Mouse (Mus musculus) splenic B cell, adult 2 months (primary cell): ENCODE data around the gene 2300002M23Rik.

Source experiments
- DNase-seq: peaks from one replicate; pipeline ENCODE4 v3.0.0-alpha.2; 2011; ENCODE audit warnings: low read depth, low spot score
- H3K27me3 ChIP-seq: 2 replicates; pipeline ENCODE4 v1.6.1; 2012; ENCODE audit warnings: mild to moderate bottlenecking, low read length, moderate library complexity, mixed read lengths; ENCODE audit not compliant: control insufficient read depth, poor library complexity, insufficient read depth, severe bottlenecking
- H3K36me3 ChIP-seq: 2 replicates; pipeline ENCODE4 v1.6.1; 2012; ENCODE audit warnings: mild to moderate bottlenecking, low read length, moderate library complexity, mixed read lengths; ENCODE audit not compliant: control insufficient read depth, poor library complexity, insufficient read depth, severe bottlenecking

2300002M23Rik gene

GRCm38 (mm10) chr17:35567150-35567549 is at the start of gene 2300002M23Rik:
TSS of gene 2300002M23Rik (plus strand) at chr17:35567450.
- no peak for DNase-seq
- Histone ChIP-seq H3K27me3 (no peaks in the 10 kb centered on the region), H3K36me3 (no peaks in the 10 kb centered on the region)

GRCm38 (mm10) chr17:35517526-35517925 is 49.7 kb upstream of the 2300002M23Rik start:
- no peak for DNase-seq
- H3K27me3 ChIP-seq = no peaks in the 10 kb centered on the region

GRCm38 (mm10) chr17:35524354-35524753 is 42.9 kb upstream of the 2300002M23Rik start:
- Histone ChIP-seq H3K36me3 (no peaks in the 10 kb centered on the region), H3K27me3 (no peaks in the 10 kb centered on the region)
- no peak for DNase-seq

More at GRCm38 (mm10) chr17:35517526-35517925, 49.7 kb upstream of the 2300002M23Rik start:
- H3K36me3 ChIP-seq = no peaks in the 10 kb centered on the region

- no peak for DNase-seq
- Histone ChIP-seq H3K27me3 (no peaks in the 10 kb centered on the region), H3K36me3 (no peaks in the 10 kb centered on the region)
Measured at GRCm38 (mm10) chr17:35526644-35527043, 40.6 kb upstream of the 2300002M23Rik start.

- H3K36me3 ChIP-seq = no peaks in the 10 kb centered on the region
- no peak for DNase-seq
- no peaks in the 10 kb centered on the region for H3K27me3 ChIP-seq
Measured at GRCm38 (mm10) chr17:35532360-35532759, 34.9 kb upstream of the 2300002M23Rik start.

GRCm38 (mm10) chr17:35532901-35533300 is 34.3 kb upstream of the 2300002M23Rik start, which contains the start of gene Psors1c2:
TSS of gene Psors1c2 (plus strand) at chr17:35533201.
- no peak for DNase-seq
- Histone ChIP-seq H3K27me3 (no peaks in the 10 kb centered on the region), H3K36me3 (no peaks in the 10 kb centered on the region)

GRCm38 (mm10) chr17:35534343-35534742 is 32.9 kb upstream of the 2300002M23Rik start:
- peak; percentile 79 for DNase-seq
- H3K36me3 ChIP-seq = no peaks in the 10 kb centered on the region
- H3K27me3 ChIP-seq = no peaks in the 10 kb centered on the region

- no peak for DNase-seq
- no peaks in the 10 kb centered on the region for H3K36me3 ChIP-seq
- H3K27me3 ChIP-seq = no peaks in the 10 kb centered on the region
Measured at GRCm38 (mm10) chr17:35537421-35537820, 29.8 kb upstream of the 2300002M23Rik start.

GRCm38 (mm10) chr17:35538476-35538875 is 28.8 kb upstream of the 2300002M23Rik start:
- H3K36me3 ChIP-seq = no peaks in the 10 kb centered on the region
- DNase-seq = no peak

GRCm38 (mm10) chr17:35539540-35539939 is 27.7 kb upstream of the 2300002M23Rik start:
- no peaks in the 10 kb centered on the region for H3K27me3 ChIP-seq
- DNase-seq = no peak

More at GRCm38 (mm10) chr17:35538476-35538875, 28.8 kb upstream of the 2300002M23Rik start:
- no peaks in the 10 kb centered on the region for H3K27me3 ChIP-seq

GRCm38 (mm10) chr17:35542761-35543411 is 24.4 kb upstream of the 2300002M23Rik start:
- no peaks in the 10 kb centered on the region for H3K27me3 ChIP-seq
- no peak for DNase-seq
- no peaks in the 10 kb centered on the region for H3K36me3 ChIP-seq

More at GRCm38 (mm10) chr17:35539540-35539939, 27.7 kb upstream of the 2300002M23Rik start:
- no peaks in the 10 kb centered on the region for H3K36me3 ChIP-seq

- DNase-seq = no peak
- no peaks in the 10 kb centered on the region for H3K27me3 ChIP-seq
- no peaks in the 10 kb centered on the region for H3K36me3 ChIP-seq
Measured at GRCm38 (mm10) chr17:35543412-35543861, 23.8 kb upstream of the 2300002M23Rik start.

GRCm38 (mm10) chr17:35544001-35544400 is 23.2 kb upstream of the 2300002M23Rik start:
- H3K27me3 ChIP-seq = no peaks in the 10 kb centered on the region
- no peaks in the 10 kb centered on the region for H3K36me3 ChIP-seq
- DNase-seq = peak; percentile 34

- H3K27me3 ChIP-seq = no peaks in the 10 kb centered on the region
- no peaks in the 10 kb centered on the region for H3K36me3 ChIP-seq
- peak; percentile 59 for DNase-seq
Measured at GRCm38 (mm10) chr17:35544680-35545079, 22.6 kb upstream of the 2300002M23Rik start.

GRCm38 (mm10) chr17:35547465-35547864 is 19.8 kb upstream of the 2300002M23Rik start:
- H3K27me3 ChIP-seq = no peaks in the 10 kb centered on the region
- H3K36me3 ChIP-seq = no peaks in the 10 kb centered on the region
- no peak for DNase-seq
